Comparison of ENCODE assay signal across 9 mouse cellular contexts in the genomic region with DNA sequence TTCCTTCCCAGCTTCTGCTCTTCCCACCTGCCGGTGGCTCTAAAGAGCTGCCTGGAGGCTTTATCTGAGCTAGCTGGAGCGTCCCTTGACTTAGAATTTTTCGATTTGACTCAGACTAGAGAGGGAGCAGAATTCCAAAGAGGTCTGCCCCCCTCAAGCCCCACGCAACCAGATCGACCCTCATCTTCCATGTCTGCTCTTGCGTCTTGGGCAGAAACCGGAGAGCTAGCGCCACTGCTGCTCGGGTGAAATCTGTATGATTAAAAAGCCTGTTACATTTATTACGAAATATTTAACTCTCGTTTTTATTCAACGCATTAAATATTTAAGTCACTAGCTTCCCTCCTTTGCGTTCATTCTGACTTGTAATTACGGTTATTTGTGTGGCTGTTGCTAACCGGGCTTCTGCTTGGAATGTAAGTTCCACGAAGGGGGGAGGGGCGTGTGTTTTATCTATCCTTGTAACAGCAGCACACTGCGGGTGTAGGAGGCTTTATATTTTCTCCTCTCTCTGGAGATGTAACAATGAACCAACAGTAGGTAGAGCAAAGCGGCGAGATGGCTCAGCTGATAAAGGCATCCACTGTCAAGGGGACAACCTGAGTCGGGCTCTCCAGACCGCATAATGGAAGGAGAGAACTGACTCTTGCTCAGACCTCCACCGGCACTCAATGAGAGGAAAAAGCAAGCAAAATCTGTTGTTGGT. TPM values are rescaled to one million over a fixed set of nuclear protein-coding genes. Genes with fewer than 3 reads are reported as not detected.
A peak's percentile ranks its signal among the peaks of the same experiment; 100 is the strongest.
DNase-seq lines count a peak whose midpoint lies in the region; ATAC-seq and TF ChIP-seq lines count a peak whose summit lies in the region.
"Had no signal": no experiment of that assay in that cellular context is flagged by ENCODE, and none has a peak within 500 bp of the region (broad histone marks: within the 10 kb centered on the region; RNA-seq: fewer than 3 reads in every experiment).

No protein-coding gene starts in this region.

- intact Hi-C loops in gastrocnemius, adult 2 months (cut with DNase I): loop anchor here (5.0 kb wide), 1 partner anchor 57 kb away; a partner anchor contains a TSS
- intact Hi-C loops in gastrocnemius, postnatal 36 days (cut with DNase I): no loop called here

- peak overlapping the region; percentile 96 for H3K4me2 ChIP-seq in embryonic facial prominence, embryonic 11.5 days (ENCODE audit: low read depth, low read length)
- H3K4me2 ChIP-seq in intestine, embryonic 15.5 days (replicated peaks): peak overlapping the region; percentile 99

- 5% methylated on average over 23 of the region's 23 CpGs for WGBS in embryonic facial prominence, embryonic 11.5 days
- WGBS in intestine, embryonic 15.5 days: 3% methylated on average over 23 of the region's 23 CpGs
- 14% methylated on average over 23 of the region's 23 CpGs for WGBS in macrophage (ENCODE audit: missing documents)

- peaks cover 57% of the 10 kb centered on the region for H3K4me1 ChIP-seq in G1E (ENCODE audit: insufficient read depth, low read depth, low read length)
- no peaks in the 10 kb centered on the region for H3K4me1 ChIP-seq in embryonic facial prominence, embryonic 11.5 days (ENCODE audit: control insufficient read depth, insufficient read depth, low read length)
- H3K4me1 ChIP-seq in intestine, embryonic 15.5 days (replicated peaks): 0 out of 2 replicates have a peak, but pooled peaks cover 10% of the 10 kb centered on the region

- H3K79me2 ChIP-seq in macrophage (ENCODE audit: inconsistent target): no peaks in the 10 kb centered on the region

- no peak; the same call in 1 of the 2 replicates for TF ChIP-seq CTCF in gastrocnemius, adult 2 months (IDR thresholded peaks at IDR 0.05)
- TF ChIP-seq CTCF in G1E (IDR thresholded peaks at IDR 0.05; ENCODE audit: low read depth, low read length): no peak

- H3K4me3 ChIP-seq in gastrocnemius, adult 2 months: peak overlapping the region; percentile 84
- H3K4me3 ChIP-seq in G1E (ENCODE audit: low read depth, low read length) (peak overlapping the region; percentile 72), macrophage (ENCODE audit: inconsistent target) (peak overlapping the region; percentile 33)
- H3K4me3 ChIP-seq in embryonic facial prominence, embryonic 11.5 days (ENCODE audit: low read depth, low read length): peak overlapping the region; percentile 39
- H3K4me3 ChIP-seq in intestine, embryonic 15.5 days (replicated peaks): peak overlapping the region; percentile 54

- H3K27me3 ChIP-seq in G1E (ENCODE audit: insufficient read depth, low read length): peaks cover 28% of the 10 kb centered on the region
- peaks cover 7% of the 10 kb centered on the region for H3K27me3 ChIP-seq in embryonic facial prominence, embryonic 11.5 days (ENCODE audit: control insufficient read depth, insufficient read depth, low read length)
- H3K27me3 ChIP-seq in intestine, embryonic 15.5 days (replicated peaks): peaks cover 6% of the 10 kb centered on the region; the same call in 1 of the 2 replicates

- no peaks in the 10 kb centered on the region for H3K9me3 ChIP-seq in G1E (replicated peaks)
- no peaks in the 10 kb centered on the region for H3K9me3 ChIP-seq in embryonic facial prominence, embryonic 11.5 days (replicated peaks; ENCODE audit: control insufficient read depth, low read length)
- no peaks in the 10 kb centered on the region for H3K9me3 ChIP-seq in intestine, embryonic 15.5 days

- peak overlapping the region; percentile 74 for H3K9ac ChIP-seq in embryonic facial prominence, embryonic 11.5 days (replicated peaks; ENCODE audit: low read length)
- peak overlapping the region; percentile 39 for H3K9ac ChIP-seq in intestine, embryonic 15.5 days

- H3K36me3 ChIP-seq in G1E (replicated peaks): peaks cover 6% of the 10 kb centered on the region
- H3K36me3 ChIP-seq in embryonic facial prominence, embryonic 11.5 days (replicated peaks; ENCODE audit: control insufficient read depth, insufficient read depth, low read depth, low read length): no peaks in the 10 kb centered on the region
- H3K36me3 ChIP-seq in intestine, embryonic 15.5 days: no peaks in the 10 kb centered on the region
- H3K36me3 ChIP-seq in macrophage (ENCODE audit: inconsistent target): no peaks in the 10 kb centered on the region

- DNase-seq in gastrocnemius, adult 2 months: no peak
- no peak for DNase-seq in gastrocnemius, postnatal 36 days
- no peak for DNase-seq in G1E (ENCODE audit: low spot score)
- DNase-seq in embryonic facial prominence, embryonic 11.5 days (ENCODE audit: low spot score): peak; percentile 56
- DNase-seq in right cerebral cortex, postnatal 4 days: peak; percentile 71
- no peak for DNase-seq in thymus, postnatal 4 days

- peak overlapping the region; percentile 21 for H3K27ac ChIP-seq in gastrocnemius, adult 2 months
- no peak overlapping the region for H3K27ac ChIP-seq in embryonic facial prominence, embryonic 11.5 days (replicated peaks; ENCODE audit: low read depth, low read length)
- peak overlapping the region; percentile 52 for H3K27ac ChIP-seq in intestine, embryonic 15.5 days
- no peak overlapping the region for H3K27ac ChIP-seq in macrophage

- ATAC-seq in G1E (ENCODE audit: extremely low read depth, insufficient number of reproducible peaks, low FRiP score, poor library complexity, severe bottlenecking): no peak
- ATAC-seq in embryonic facial prominence, embryonic 11.5 days (replicated peaks; ENCODE audit: insufficient number of reproducible peaks, low FRiP score, low TSS enrichment, low read depth): no peak
- no peak for ATAC-seq in intestine, embryonic 15.5 days

RNA-seq across cellular contexts. Expression of a gene that starts 8.6 kb away (rescaled TPM):
- 10 to 100 TPM; 22.0 to 24.0 TPM for total RNA-seq in gastrocnemius, adult 2 months (2021)
- total RNA-seq in gastrocnemius, postnatal 36 days (2021): 10 to 100 TPM; 20.3 to 22.7 TPM
- total RNA-seq in G1E (2014; fragmentation: Nextera tagmentation) (10.8 and 14.2 TPM in 2 replicates), G1E (2017) (76.9 and 87.2 TPM in 2 replicates)
- polyA plus RNA-seq in G1E (2012) (42.8 and 48.1 TPM in 2 replicates), macrophage (2018) (46.8 to 75.4 TPM (median 72.8 TPM) in 3 replicates)
- polyA plus RNA-seq in embryonic facial prominence, embryonic 11.5 days (2014; fragmentation: Nextera tagmentation; extraction: Ambion mirVana): 9.0 and 10.3 TPM in 2 replicates
- polyA plus RNA-seq in intestine, embryonic 15.5 days (2015; fragmentation: Nextera tagmentation; extraction: Ambion mirVana): 6.7 and 7.0 TPM in 2 replicates
- total RNA-seq in macrophage (2018; cell fraction: chromatin; rRNA removed): 100 to 1,000 TPM in 23 of 26 experiments, 10 to 100 TPM in 3; 43.8 to 854 (median 239) TPM
- total RNA-seq in macrophage (2018; cell fraction: cytosol; rRNA removed): 100 to 1,000 TPM in 21 of 26 experiments, 10 to 100 TPM in 5; 61.2 to 599 (median 214) TPM
- total RNA-seq in macrophage (2018; cell fraction: nucleus; rRNA removed): 100 to 1,000 TPM in 23 of 26 experiments, 10 to 100 TPM in 3; 42.1 to 649 (median 369) TPM

RNA-seq across cellular contexts. Expression of a gene that starts 55.9 kb away (rescaled TPM):
- not detected for total RNA-seq in gastrocnemius, adult 2 months (2021)
- total RNA-seq in gastrocnemius, postnatal 36 days (2021): not detected
- total RNA-seq in G1E (2014; fragmentation: Nextera tagmentation) (not detected in 2 replicates), G1E (2017) (not detected in 2 replicates)
- polyA plus RNA-seq in G1E (2012) (not detected in 2 replicates), macrophage (2018) (not detected in 3 replicates)
- polyA plus RNA-seq in embryonic facial prominence, embryonic 11.5 days (2014; fragmentation: Nextera tagmentation; extraction: Ambion mirVana): 6.3 and 6.4 TPM in 2 replicates
- polyA plus RNA-seq in intestine, embryonic 15.5 days (2015; fragmentation: Nextera tagmentation; extraction: Ambion mirVana): 90.0 and 106 TPM in 2 replicates
- under 1 TPM in 1 of 26 experiments, not detected in 25; 0.62 TPM for total RNA-seq in macrophage (2018; cell fraction: chromatin; rRNA removed)
- not detected for total RNA-seq in macrophage (2018; cell fraction: cytosol; rRNA removed)
- total RNA-seq in macrophage (2018; cell fraction: nucleus; rRNA removed): 1 to 10 TPM in 3 of 26 experiments, not detected in 23; 1.4 to 5.0 (median 1.6) TPM
- total RNA-seq: layer of hippocampus, postnatal 25 days had no signal

RNA-seq across cellular contexts. Expression of a gene that starts 57.7 kb away (rescaled TPM):
- 10 to 100 TPM; 27.8 to 31.3 TPM for total RNA-seq in gastrocnemius, adult 2 months (2021)
- 10 to 100 TPM; 28.1 to 34.1 TPM for total RNA-seq in gastrocnemius, postnatal 36 days (2021)
- total RNA-seq in G1E (2014; fragmentation: Nextera tagmentation): 103 TPM in 2 replicates
- total RNA-seq in G1E (2017): 209 and 214 TPM in 2 replicates
- polyA plus RNA-seq in G1E (2012): 166 and 196 TPM in 2 replicates
- polyA plus RNA-seq in embryonic facial prominence, embryonic 11.5 days (2014; fragmentation: Nextera tagmentation; extraction: Ambion mirVana): 152 and 154 TPM in 2 replicates
- 297 and 298 TPM in 2 replicates for polyA plus RNA-seq in intestine, embryonic 15.5 days (2015; fragmentation: Nextera tagmentation; extraction: Ambion mirVana)
- total RNA-seq in macrophage (2018; cell fraction: chromatin; rRNA removed): 100 to 1,000 TPM in 1 of 26 experiments, 10 to 100 TPM in 25; 36.7 to 102 (median 78.7) TPM
- total RNA-seq in macrophage (2018; cell fraction: cytosol; rRNA removed): 100 to 1,000 TPM in 4 of 26 experiments, 10 to 100 TPM in 22; 56.1 to 106 (median 81.4) TPM
- 100 to 1,000 TPM in 2 of 26 experiments, 10 to 100 TPM in 24; 53.5 to 105 (median 79.1) TPM for total RNA-seq in macrophage (2018; cell fraction: nucleus; rRNA removed)
- polyA plus RNA-seq in macrophage (2018): 63.1 to 68.1 TPM (median 64.7 TPM) in 3 replicates

Comparison
In these comparisons a context has a peak if more than half of its experiments do, and no peak if none do; other contexts are left out.
1. DNase-seq: peak in embryonic facial prominence, embryonic 11.5 days (single experiment) and right cerebral cortex, postnatal 4 days (single experiment); none in gastrocnemius, adult 2 months (single experiment), gastrocnemius, postnatal 36 days (0 of 2), G1E (single experiment) and thymus, postnatal 4 days (single experiment).
2. H3K27ac ChIP-seq: peak in gastrocnemius, adult 2 months (single experiment) and intestine, embryonic 15.5 days (single experiment); none in embryonic facial prominence, embryonic 11.5 days (single experiment) and macrophage (single experiment).
3. H3K4me3 ChIP-seq: peak in every context shown above with its lines; median percentile 84 in gastrocnemius, adult 2 months; 72 in G1E; 54 in intestine, embryonic 15.5 days; 39 in embryonic facial prominence, embryonic 11.5 days; 33 in macrophage.
4. RNA of a gene that starts 55.9 kb away (polyA plus RNA-seq): 90.0 to 106 TPM in intestine, embryonic 15.5 days; 6.3 to 6.4 TPM in embryonic facial prominence, embryonic 11.5 days, not detected in G1E and not detected in macrophage; every median in the first group is over 10 times any median in the second.